In the genomic region with DNA sequence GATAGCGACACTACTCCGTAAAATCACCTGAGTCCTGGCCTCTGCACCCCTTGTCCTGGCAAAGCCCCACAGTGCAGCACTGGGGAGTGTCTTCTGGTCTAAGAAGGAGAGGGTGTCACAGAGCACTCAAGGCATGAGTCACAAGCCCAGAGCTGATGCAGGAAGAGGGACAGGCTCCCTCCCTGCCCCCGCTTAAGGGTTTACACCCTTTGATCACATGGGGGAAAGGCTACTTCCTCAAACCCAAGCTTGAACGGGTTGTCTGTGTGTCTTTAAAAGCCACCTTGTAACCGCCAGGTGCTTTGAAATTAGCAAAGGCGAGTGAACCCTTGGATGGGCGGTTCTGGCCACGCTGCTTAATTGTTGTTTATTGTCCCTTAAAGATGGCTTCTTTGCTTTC, we compare ENCODE assay signal across 15 mouse cellular contexts. TPM values are rescaled to one million over a fixed set of nuclear protein-coding genes. Genes with fewer than 3 reads are reported as not detected.
DNase-seq lines count a peak whose midpoint lies in the region; ATAC-seq and TF ChIP-seq lines count a peak whose summit lies in the region.
"Had no signal": no experiment of that assay in that cellular context is flagged by ENCODE, and none has a peak within 500 bp of the region (broad histone marks: within the 10 kb centered on the region; RNA-seq: fewer than 3 reads in every experiment).

No protein-coding gene starts in this region.

- TF ChIP-seq EP300 in liver, postnatal 0 days (IDR thresholded peaks at IDR 0.05; ENCODE audit: low read depth): no peak

- no peak overlapping the region for H3K4me3 ChIP-seq in liver, postnatal 0 days (ENCODE audit: low read depth, low read length)
- no peak overlapping the region for H3K4me3 ChIP-seq in bone marrow macrophage, adult 2 months (ENCODE audit: insufficient read depth, low read length)
- no peak overlapping the region for H3K4me3 ChIP-seq in stomach, embryonic 14.5 days (ENCODE audit: low read depth, low read length)
- H3K4me3 ChIP-seq: erythroblast, embryonic 14.5 days; heart, embryonic 12.5 days; liver, embryonic 12.5 days; midbrain, embryonic 12.5 days had no signal

- H3K27me3 ChIP-seq in liver, postnatal 0 days (ENCODE audit: insufficient read depth, low read length): no peaks in the 10 kb centered on the region
- H3K27me3 ChIP-seq in stomach, embryonic 14.5 days (ENCODE audit: control insufficient read depth, insufficient read depth, low read length): no peaks in the 10 kb centered on the region
- H3K27me3 ChIP-seq: heart, embryonic 12.5 days; liver, embryonic 12.5 days; midbrain, embryonic 12.5 days had no signal

- no peaks in the 10 kb centered on the region; the same call in 1 of the 2 replicates for H3K36me3 ChIP-seq in liver, postnatal 0 days (replicated peaks; ENCODE audit: insufficient read depth, low read length)
- no peaks in the 10 kb centered on the region for H3K36me3 ChIP-seq in stomach, embryonic 14.5 days (ENCODE audit: control insufficient read depth, insufficient read depth, low read length)
- H3K36me3 ChIP-seq: heart, embryonic 12.5 days; liver, embryonic 12.5 days; midbrain, embryonic 12.5 days had no signal

- no peak for ATAC-seq in liver, postnatal 0 days
- peak; percentile 82 for ATAC-seq in megakaryocyte progenitor cell, adult 5-6 weeks (replicated peaks; ENCODE audit: poor library complexity)
- ATAC-seq in stomach, embryonic 14.5 days (ENCODE audit: insufficient number of reproducible peaks, insufficient read depth, low FRiP score, low read depth): peak; percentile 53; the same call in 1 of the 2 replicates
- ATAC-seq: liver, embryonic 12.5 days had no signal

- no peak overlapping the region for H3K27ac ChIP-seq in liver, postnatal 0 days (ENCODE audit: low read depth)
- peak overlapping the region; percentile 55 for H3K27ac ChIP-seq in bone marrow macrophage, adult 2 months (ENCODE audit: insufficient read depth, low read depth, low read length)
- no peak overlapping the region for H3K27ac ChIP-seq in stomach, embryonic 14.5 days (ENCODE audit: low read length)
- H3K27ac ChIP-seq: hindbrain, embryonic 14.5 days; liver, embryonic 12.5 days; midbrain, embryonic 12.5 days had no signal

- TF ChIP-seq POLR2A in bone marrow macrophage, adult 2 months (IDR thresholded peaks at IDR 0.05; ENCODE audit: borderline replicate concordance, low read depth, low read length): no peak

- DNase-seq in liver, postnatal 0 days: peak; percentile 22
- no peak for DNase-seq in liver
- DNase-seq in cerebellum, postnatal 14 days: no peak
- DNase-seq in gastrocnemius, postnatal 36 days: no peak
- DNase-seq in heart, postnatal 4 days: no peak
- DNase-seq: cerebellum, postnatal 25 days had no signal

- H3K9me3 ChIP-seq in liver, postnatal 0 days (ENCODE audit: low read length): no peaks in the 10 kb centered on the region
- no peaks in the 10 kb centered on the region for H3K9me3 ChIP-seq in stomach, embryonic 14.5 days (ENCODE audit: control insufficient read depth, low read depth, low read length)
- H3K9me3 ChIP-seq: heart, embryonic 12.5 days; liver, embryonic 12.5 days; midbrain, embryonic 12.5 days had no signal

- H3K9ac ChIP-seq in liver, postnatal 0 days (replicated peaks): no peak overlapping the region
- no peak overlapping the region for H3K9ac ChIP-seq in stomach, embryonic 14.5 days (replicated peaks; ENCODE audit: low read depth, low read length)
- H3K9ac ChIP-seq: heart, embryonic 12.5 days; hindbrain, embryonic 14.5 days; liver, embryonic 12.5 days; midbrain, embryonic 12.5 days had no signal

- no peak overlapping the region for H3K4me2 ChIP-seq in liver, postnatal 0 days (ENCODE audit: low read depth, low read length)
- H3K4me2 ChIP-seq in stomach, embryonic 14.5 days (replicated peaks; ENCODE audit: low read depth, low read length): no peak overlapping the region
- H3K4me2 ChIP-seq: heart, embryonic 12.5 days; hindbrain, embryonic 14.5 days; liver, embryonic 12.5 days; midbrain, embryonic 12.5 days had no signal

- intact Hi-C loops in gastrocnemius, postnatal 36 days (cut with DNase I): no loop called here

- no peak for TF ChIP-seq CTCF in liver, postnatal 0 days (IDR thresholded peaks at IDR 0.05; ENCODE audit: low read depth)
- TF ChIP-seq CTCF in bone marrow macrophage, adult 2 months (IDR thresholded peaks at IDR 0.05; ENCODE audit: low read depth, low read length): no peak

- WGBS in liver, postnatal 0 days (ENCODE audit: insufficient replicate concordance): 46% methylated on average over 8 of the region's 8 CpGs
- WGBS in stomach, embryonic 14.5 days: 56% methylated on average over 8 of the region's 8 CpGs

- H3K4me1 ChIP-seq in liver, postnatal 0 days (ENCODE audit: insufficient read depth): no peaks in the 10 kb centered on the region
- H3K4me1 ChIP-seq in bone marrow macrophage, adult 2 months (ENCODE audit: control insufficient read depth, insufficient read depth, low read length): peaks cover 38% of the 10 kb centered on the region
- H3K4me1 ChIP-seq in stomach, embryonic 14.5 days (ENCODE audit: control insufficient read depth, insufficient read depth, low read length): no peaks in the 10 kb centered on the region
- H3K4me1 ChIP-seq: heart, embryonic 12.5 days; midbrain, embryonic 12.5 days had no signal

RNA-seq across cellular contexts. Expression of a gene that starts 25.6 kb away (rescaled TPM):
- polyA plus RNA-seq in liver, postnatal 0 days (2015; fragmentation: Nextera tagmentation; extraction: Ambion mirVana): 6.6 and 8.1 TPM in 2 replicates
- polyA plus RNA-seq in bone marrow macrophage, adult 2 months (2012; ENCODE audit: insufficient read depth, insufficient read length, missing spikeins): not detected in 2 replicates
- total RNA-seq in megakaryocyte progenitor cell, adult 5-6 weeks (2015): 0.61 and 0.62 TPM in 2 replicates
- 0.54 and 0.95 TPM in 2 replicates for total RNA-seq in megakaryocyte progenitor cell, adult 5-6 weeks (2017)
- 0.38 and 0.82 TPM in 2 replicates for polyA plus RNA-seq in stomach, embryonic 14.5 days (2014; fragmentation: Nextera tagmentation; extraction: Ambion mirVana)
- under 1 TPM in 1 of 2 experiments, not detected in 1; 0.15 TPM for total RNA-seq in gastrocnemius, postnatal 36 days (2021)
- not detected for total RNA-seq in heart, postnatal 4 days (2021)
- total RNA-seq: left cerebral cortex, adult 8-10 months had no signal
- polyA plus RNA-seq: erythroblast, embryonic 14.5 days had no signal

RNA-seq across cellular contexts. Expression of a gene that starts 36.7 kb away (rescaled TPM):
- 0.60 and 0.62 TPM in 2 replicates for polyA plus RNA-seq in liver, postnatal 0 days (2015; fragmentation: Nextera tagmentation; extraction: Ambion mirVana)
- polyA plus RNA-seq in bone marrow macrophage, adult 2 months (2012; ENCODE audit: insufficient read depth, insufficient read length, missing spikeins): 7.0 and 7.5 TPM in 2 replicates
- 4.2 and 4.7 TPM in 2 replicates for total RNA-seq in megakaryocyte progenitor cell, adult 5-6 weeks (2015)
- total RNA-seq in megakaryocyte progenitor cell, adult 5-6 weeks (2017): 3.3 and 3.9 TPM in 2 replicates
- polyA plus RNA-seq in stomach, embryonic 14.5 days (2014; fragmentation: Nextera tagmentation; extraction: Ambion mirVana): 3.9 and 4.2 TPM in 2 replicates
- 1 to 10 TPM; 3.9 to 4.5 TPM for total RNA-seq in gastrocnemius, postnatal 36 days (2021)
- 1 to 10 TPM; 7.4 TPM for total RNA-seq in heart, postnatal 4 days (2021)

RNA-seq across cellular contexts. Expression of a gene that starts 39.0 kb away (rescaled TPM):
- 0.06 TPM in 1 of 2 replicates, not detected in the other for polyA plus RNA-seq in liver, postnatal 0 days (2015; fragmentation: Nextera tagmentation; extraction: Ambion mirVana)
- 0.87 and 1.2 TPM in 2 replicates for polyA plus RNA-seq in bone marrow macrophage, adult 2 months (2012; ENCODE audit: insufficient read depth, insufficient read length, missing spikeins)
- total RNA-seq in megakaryocyte progenitor cell, adult 5-6 weeks (2015): 0.07 and 0.39 TPM in 2 replicates
- total RNA-seq in megakaryocyte progenitor cell, adult 5-6 weeks (2017): 0.17 TPM in 2 replicates
- not detected in 2 replicates for polyA plus RNA-seq in stomach, embryonic 14.5 days (2014; fragmentation: Nextera tagmentation; extraction: Ambion mirVana)
- under 1 TPM; 0.13 to 0.15 TPM for total RNA-seq in gastrocnemius, postnatal 36 days (2021)
- total RNA-seq in heart, postnatal 4 days (2021): under 1 TPM; 0.02 to 0.05 TPM
- polyA plus RNA-seq: erythroblast, embryonic 14.5 days; midbrain, embryonic 12.5 days had no signal
